Mouse (Mus musculus): Measurements from ENCODE around the gene Ttll8. TPM values are rescaled to one million over a fixed set of nuclear protein-coding genes. Genes with fewer than 3 reads are reported as not detected.

Ttll8 gene
- polyA plus RNA-seq, 1 experiment from 2014 or later = not detected

GRCm38 (mm10) chr15:88978281-88979137 lies 24.3 kb upstream of the Ttll8 start, which contains the start of gene Mlc1:
Mlc1 (minus strand) TSS chr15:88979007.
- no peaks in the 10 kb centered on the region for H3K9me3 ChIP-seq (ENCODE audit: control insufficient read depth, low read length)
- 77% methylated on average over 10 of the region's 10 CpGs for WGBS
- DNase-seq (ENCODE audit: low spot score) (no peak), ATAC-seq (replicated peaks; ENCODE audit: low FRiP score) (no peak)
- H3K4me3 ChIP-seq (ENCODE audit: low read depth, low read length) = no peak within 1 kb of the TSS
- H3K36me3 ChIP-seq (ENCODE audit: control insufficient read depth, insufficient read depth, low read length) = no peaks in the 10 kb centered on the region
- H3K4me1 ChIP-seq (replicated peaks; ENCODE audit: control insufficient read depth, insufficient read depth, low read length) = no peaks in the 10 kb centered on the region
- H3K4me2 ChIP-seq = no peak within 1 kb of the TSS
- no peak within 1 kb of the TSS for H3K9ac ChIP-seq (ENCODE audit: low read depth, low read length)
- no peak within 1 kb of the TSS for H3K27ac ChIP-seq (ENCODE audit: low read depth, low read length)
- no peaks in the 10 kb centered on the region for H3K27me3 ChIP-seq (replicated peaks; ENCODE audit: control insufficient read depth, insufficient read depth, low read length)

- no peaks in the 10 kb centered on the region for H3K27me3 ChIP-seq (replicated peaks; ENCODE audit: control insufficient read depth, insufficient read depth, low read length)
- H3K4me3 ChIP-seq (ENCODE audit: low read depth, low read length) = no peak overlapping the region
- 81% methylated on average over 4 of the region's 4 CpGs for WGBS
- no peaks in the 10 kb centered on the region for H3K9me3 ChIP-seq (ENCODE audit: control insufficient read depth, low read length)
- no peak overlapping the region for H3K4me2 ChIP-seq
- DNase-seq (ENCODE audit: low spot score) (no peak), ATAC-seq (replicated peaks; ENCODE audit: low FRiP score) (no peak)
- H3K4me1 ChIP-seq (replicated peaks; ENCODE audit: control insufficient read depth, insufficient read depth, low read length) = no peaks in the 10 kb centered on the region
- no peak overlapping the region for H3K27ac ChIP-seq (ENCODE audit: low read depth, low read length)
- H3K36me3 ChIP-seq (ENCODE audit: control insufficient read depth, insufficient read depth, low read length) = no peaks in the 10 kb centered on the region
- no peak overlapping the region for H3K9ac ChIP-seq (ENCODE audit: low read depth, low read length)
Observed at GRCm38 (mm10) chr15:88972300-88972699, 18.1 kb upstream of the Ttll8 start.

DNA sequence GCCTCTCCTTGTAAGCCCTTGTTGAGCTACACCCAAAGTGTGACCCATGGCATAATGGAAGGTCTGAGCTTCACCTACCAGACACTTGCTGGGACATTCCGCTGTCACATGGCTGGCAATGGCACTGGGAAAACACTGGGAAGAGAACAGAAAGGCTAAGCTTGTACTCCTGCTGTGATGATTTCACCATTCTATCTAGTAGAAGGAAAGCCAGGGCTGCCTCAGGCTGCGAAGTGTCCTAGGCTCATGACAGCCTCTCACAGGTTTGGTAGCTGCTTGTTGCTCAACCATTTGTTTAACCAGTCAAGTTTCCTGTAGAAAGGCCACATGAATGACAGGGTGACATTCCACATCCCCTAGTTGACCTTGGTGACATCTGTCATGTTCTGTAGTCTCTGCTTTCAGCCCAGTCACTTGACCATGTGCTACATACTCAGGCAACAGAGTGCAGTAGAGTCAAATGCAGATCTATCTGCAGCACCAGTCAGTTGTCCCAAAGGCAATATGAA lies 9.9 kb upstream of the Ttll8 start:
- Histone ChIP-seq H3K27ac (ENCODE audit: low read depth, low read length) (no peak overlapping the region), H3K4me3 (ENCODE audit: low read depth, low read length) (no peak overlapping the region), H3K36me3 (ENCODE audit: control insufficient read depth, insufficient read depth, low read length) (no peaks in the 10 kb centered on the region), H3K9ac (ENCODE audit: low read depth, low read length) (no peak overlapping the region), H3K4me1 (replicated peaks; ENCODE audit: control insufficient read depth, insufficient read depth, low read length) (no peaks in the 10 kb centered on the region), H3K27me3 (replicated peaks; ENCODE audit: control insufficient read depth, insufficient read depth, low read length) (no peaks in the 10 kb centered on the region), H3K9me3 (ENCODE audit: control insufficient read depth, low read length) (no peaks in the 10 kb centered on the region), H3K4me2 (no peak overlapping the region)
- DNase-seq (ENCODE audit: low spot score) (no peak), ATAC-seq (replicated peaks; ENCODE audit: low FRiP score) (no peak)
- 73% methylated on average over 2 of the region's 2 CpGs for WGBS

DNA sequence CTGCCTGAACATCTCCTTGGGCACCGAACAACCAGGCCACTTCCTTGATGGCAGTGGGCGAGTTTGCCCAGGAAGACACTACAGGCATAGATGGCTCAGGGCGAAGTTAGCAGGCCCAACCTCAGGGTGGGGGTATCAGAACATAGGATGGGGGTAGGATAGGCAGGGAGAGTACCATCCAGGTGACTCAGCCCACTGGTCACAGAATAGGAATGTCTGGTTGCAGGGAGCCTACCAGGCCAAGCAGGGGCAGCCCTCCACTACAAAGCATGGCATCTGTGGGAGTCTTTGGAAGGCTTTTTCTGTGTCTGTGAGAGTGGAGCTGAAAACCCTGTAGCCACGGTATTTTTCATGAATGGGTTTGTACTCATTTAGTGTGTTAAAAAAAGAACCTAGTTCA lies 3.3 kb upstream of the Ttll8 start:
- WGBS = 77% methylated on average over 4 of the region's 4 CpGs
- ATAC-seq (replicated peaks; ENCODE audit: low FRiP score) (no peak), DNase-seq (ENCODE audit: low spot score) (no peak)
- Histone ChIP-seq H3K27me3 (replicated peaks; ENCODE audit: control insufficient read depth, insufficient read depth, low read length) (peaks cover 29% of the 10 kb centered on the region), H3K4me3 (ENCODE audit: low read depth, low read length) (no peak overlapping the region), H3K9me3 (ENCODE audit: control insufficient read depth, low read length) (no peaks in the 10 kb centered on the region), H3K4me1 (replicated peaks; ENCODE audit: control insufficient read depth, insufficient read depth, low read length) (peaks cover 3% of the 10 kb centered on the region), H3K9ac (ENCODE audit: low read depth, low read length) (no peak overlapping the region), H3K27ac (ENCODE audit: low read depth, low read length) (no peak overlapping the region), H3K4me2 (no peak overlapping the region), H3K36me3 (ENCODE audit: control insufficient read depth, insufficient read depth, low read length) (no peaks in the 10 kb centered on the region)

- WGBS = 74% methylated on average over 6 of the region's 6 CpGs
- H3K27me3 ChIP-seq (replicated peaks; ENCODE audit: control insufficient read depth, insufficient read depth, low read length) = peaks cover 29% of the 10 kb centered on the region
Observed at GRCm38 (mm10) chr15:88955342-88955741, 1.1 kb upstream of the Ttll8 start.

GRCm38 (mm10) chr15:88951246-88951645 lies 3.0 kb downstream of the Ttll8 start:
- ATAC-seq (replicated peaks; ENCODE audit: low FRiP score) = no peak
- no peak overlapping the region for H3K4me2 ChIP-seq
- H3K4me1 ChIP-seq (replicated peaks; ENCODE audit: control insufficient read depth, insufficient read depth, low read length) = peaks cover 3% of the 10 kb centered on the region
- no peaks in the 10 kb centered on the region for H3K36me3 ChIP-seq (ENCODE audit: control insufficient read depth, insufficient read depth, low read length)
- DNase-seq (ENCODE audit: low spot score) = no peak
- no peak overlapping the region for H3K27ac ChIP-seq (ENCODE audit: low read depth, low read length)
- no peak overlapping the region for H3K9ac ChIP-seq (ENCODE audit: low read depth, low read length)
- H3K4me3 ChIP-seq (ENCODE audit: low read depth, low read length) = no peak overlapping the region
- WGBS = 85% methylated on average over 4 of the region's 4 CpGs
- peaks cover 26% of the 10 kb centered on the region for H3K27me3 ChIP-seq (replicated peaks; ENCODE audit: control insufficient read depth, insufficient read depth, low read length)
- H3K9me3 ChIP-seq (ENCODE audit: control insufficient read depth, low read length) = no peaks in the 10 kb centered on the region

More at GRCm38 (mm10) chr15:88955342-88955741, 1.1 kb upstream of the Ttll8 start:
- Histone ChIP-seq H3K4me3 (ENCODE audit: low read depth, low read length) (no peak overlapping the region), H3K27ac (ENCODE audit: low read depth, low read length) (no peak overlapping the region), H3K9me3 (ENCODE audit: control insufficient read depth, low read length) (no peaks in the 10 kb centered on the region), H3K36me3 (ENCODE audit: control insufficient read depth, insufficient read depth, low read length) (no peaks in the 10 kb centered on the region), H3K4me1 (replicated peaks; ENCODE audit: control insufficient read depth, insufficient read depth, low read length) (peaks cover 3% of the 10 kb centered on the region), H3K9ac (ENCODE audit: low read depth, low read length) (no peak overlapping the region), H3K4me2 (no peak overlapping the region)
- DNase-seq (ENCODE audit: low spot score) = no peak
- ATAC-seq (replicated peaks; ENCODE audit: low FRiP score) = no peak

GRCm38 (mm10) chr15:88946851-88947250 lies 7.4 kb downstream of the Ttll8 start:
- Histone ChIP-seq H3K36me3 (ENCODE audit: control insufficient read depth, insufficient read depth, low read length) (no peaks in the 10 kb centered on the region), H3K9ac (ENCODE audit: low read depth, low read length) (no peak overlapping the region), H3K4me3 (ENCODE audit: low read depth, low read length) (no peak overlapping the region), H3K4me2 (no peak overlapping the region), H3K4me1 (replicated peaks; ENCODE audit: control insufficient read depth, insufficient read depth, low read length) (no peaks in the 10 kb centered on the region), H3K27ac (ENCODE audit: low read depth, low read length) (no peak overlapping the region), H3K9me3 (ENCODE audit: control insufficient read depth, low read length) (no peaks in the 10 kb centered on the region), H3K27me3 (replicated peaks; ENCODE audit: control insufficient read depth, insufficient read depth, low read length) (no peaks in the 10 kb centered on the region)
- ATAC-seq (replicated peaks; ENCODE audit: low FRiP score) (no peak), DNase-seq (ENCODE audit: low spot score) (no peak)
- 44% methylated on average over 6 of the region's 6 CpGs for WGBS

DNA sequence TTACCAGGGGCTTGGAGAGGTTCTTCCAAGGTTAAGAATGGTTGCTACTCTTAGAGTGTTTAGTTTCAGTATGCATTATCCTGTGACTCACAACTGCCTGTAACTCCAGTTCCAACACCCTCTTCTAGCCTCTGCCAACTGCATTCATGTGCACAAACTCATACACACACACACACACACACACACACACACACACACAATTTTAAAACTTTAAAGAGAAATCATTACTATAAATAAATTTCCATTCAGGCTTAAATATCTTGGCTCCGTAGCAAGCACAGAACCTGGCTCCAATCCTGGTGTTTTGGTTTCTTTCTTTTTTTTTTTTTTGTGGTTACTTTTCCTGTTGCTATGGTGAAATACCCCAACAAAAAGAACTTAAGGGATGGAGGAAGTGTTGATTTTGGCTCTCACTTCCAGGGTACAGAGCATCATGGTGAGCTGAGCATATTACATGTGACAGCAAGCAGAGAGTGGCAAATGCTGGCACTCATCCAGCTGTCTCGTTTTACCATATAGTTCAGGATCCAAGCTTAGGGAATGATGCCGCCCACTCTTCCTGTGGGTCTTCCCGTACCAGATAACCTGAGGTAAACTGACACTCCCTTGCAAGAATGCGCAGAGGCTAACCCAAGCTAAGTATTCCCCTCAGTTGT lies 10.2 kb downstream of the Ttll8 start:
- WGBS = 78% methylated on average over 5 of the region's 5 CpGs
- no peak overlapping the region for H3K27ac ChIP-seq (ENCODE audit: low read depth, low read length)

More for the DNA sequence above, 10.2 kb downstream of the Ttll8 start:
- no peak for DNase-seq (ENCODE audit: low spot score)
- Histone ChIP-seq H3K4me1 (replicated peaks; ENCODE audit: control insufficient read depth, insufficient read depth, low read length) (no peaks in the 10 kb centered on the region), H3K27me3 (replicated peaks; ENCODE audit: control insufficient read depth, insufficient read depth, low read length) (no peaks in the 10 kb centered on the region), H3K9ac (ENCODE audit: low read depth, low read length) (no peak overlapping the region), H3K36me3 (ENCODE audit: control insufficient read depth, insufficient read depth, low read length) (no peaks in the 10 kb centered on the region), H3K4me3 (ENCODE audit: low read depth, low read length) (no peak overlapping the region), H3K9me3 (ENCODE audit: control insufficient read depth, low read length) (no peaks in the 10 kb centered on the region), H3K4me2 (no peak overlapping the region)
- ATAC-seq (replicated peaks; ENCODE audit: low FRiP score) = no peak

Data from liver, embryonic 11.5 days (tissue).